Mouse (Mus musculus) lung, adult 2 months (tissue): ENCODE data around the gene Hnrnpk. TPM values are rescaled to one million over a fixed set of nuclear protein-coding genes. Genes with fewer than 3 reads are reported as not detected.
"Not testable (repeated sequence)": the region's sequence is repeated elsewhere in the genome, so short reads cannot be mapped to it uniquely, and the experiment has no call there.

ENCODE experiments used
- DNase-seq: peaks from one replicate; pipeline ENCODE4 v3.0.0; 2022
- H3K4me1 ChIP-seq: fragments of 200-500 bp; 2 replicates; pipeline ENCODE4 v1.6.1; 2011; ENCODE audit warnings: low read length; ENCODE audit not compliant: control insufficient read depth, insufficient read depth
- H3K4me3 ChIP-seq: fragments of 200-500 bp; replicated peaks from 2 replicates; pipeline ENCODE3; 2011; ENCODE audit warnings: low read depth, mild to moderate bottlenecking, control low read depth, low read length; ENCODE audit errors: extremely low read depth
- CTCF ChIP-seq: fragments of 200-500 bp; IDR thresholded peaks from 2 replicates; pipeline ENCODE4 v1.5.1; 2011; ENCODE audit warnings: mild to moderate bottlenecking, low read length, control low read depth; ENCODE audit not compliant: insufficient read depth
- POLR2A ChIP-seq: fragments of 200-500 bp; IDR thresholded peaks from 2 replicates; pipeline ENCODE4 v1.6.1; 2011; ENCODE audit warnings: low read depth, mild to moderate bottlenecking, control low read depth, low read length, borderline replicate concordance; ENCODE audit errors: extremely low read depth
- WGBS: fragments of 180-500 bp; shearing (Covaris S2); methylation state at CpG from one replicate; pipeline ENCODE4 v1.1.7; 2018; 5-methylcytosine and 5-hydroxymethylcytosine counted together
- polyA plus RNA-seq: library from polyadenylated mRNA; depleted of rRNA; stranded (reverse); fragments of >200 nt; gene quantifications from 2 replicates; pipeline ENCODE4 v1.2.3, GENCODE M21; 2012

The Hnrnpk gene
- polyA plus RNA-seq, 1 experiment, result 290 TPM

GRCm38 (mm10) chr13:58419266-58419665 is 16.1 kb upstream of the Hnrnpk start:
- no peaks in the 10 kb centered on the region; the same call in 1 of the 2 replicates for H3K4me1 ChIP-seq
- no peak for TF ChIP-seq POLR2A
- no peak for TF ChIP-seq CTCF
- 94% methylated on average over 1 of the region's 1 CpGs for WGBS
- DNase-seq, result no peak
- no peak overlapping the region for H3K4me3 ChIP-seq

DNA sequence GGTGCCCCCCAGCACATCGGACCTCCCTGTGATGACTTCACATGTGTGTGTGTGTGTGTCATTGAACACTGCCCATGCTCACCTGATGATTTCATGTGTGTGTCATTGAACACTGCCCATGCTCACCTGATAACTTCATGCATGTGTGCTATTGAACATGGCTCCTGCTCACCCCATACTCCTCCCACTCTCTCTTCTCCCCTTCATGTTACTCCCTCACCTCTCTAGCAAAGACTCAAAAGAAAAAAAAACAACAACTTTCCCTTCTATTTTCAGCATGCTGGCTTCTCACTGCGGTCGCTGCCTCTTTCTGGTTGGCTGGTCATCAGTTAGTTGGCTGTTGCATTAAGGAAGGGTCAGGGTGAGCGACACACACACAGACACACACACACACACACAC is 15.5 kb upstream of the Hnrnpk start:
- DNase-seq, result no peak
- 80% methylated on average over 4 of the region's 4 CpGs for WGBS
- Histone ChIP-seq H3K4me1 (no peaks in the 10 kb centered on the region; the same call in 1 of the 2 replicates), H3K4me3 (no peak overlapping the region)
- TF ChIP-seq CTCF, result no peak
- TF ChIP-seq POLR2A, result no peak

DNA sequence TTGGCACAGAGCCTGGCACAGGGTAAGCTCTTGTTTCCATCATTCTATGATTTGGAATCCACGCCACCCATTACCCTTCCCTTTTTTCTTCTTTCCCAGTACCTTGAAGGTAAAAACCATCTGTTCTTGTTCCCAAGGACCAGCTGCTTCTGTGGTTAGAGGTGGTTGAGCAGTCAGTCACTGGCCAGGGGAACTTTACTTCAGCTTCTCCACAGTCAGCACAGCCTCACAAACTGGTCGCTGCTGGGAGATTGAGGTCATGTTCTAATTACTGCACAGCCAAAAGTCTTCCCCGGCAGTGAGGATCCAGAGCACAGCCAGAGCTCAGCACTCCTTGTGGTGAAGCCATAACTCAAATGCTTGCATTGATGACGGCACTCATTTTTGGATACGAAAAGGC is 12.7 kb upstream of the Hnrnpk start:
- Histone ChIP-seq H3K4me3 (no peak overlapping the region), H3K4me1 (no peaks in the 10 kb centered on the region)
- DNase-seq, result no peak
- WGBS, result 68% methylated on average over 5 of the region's 5 CpGs
- TF ChIP-seq POLR2A (no peak), CTCF (no peak)

DNA sequence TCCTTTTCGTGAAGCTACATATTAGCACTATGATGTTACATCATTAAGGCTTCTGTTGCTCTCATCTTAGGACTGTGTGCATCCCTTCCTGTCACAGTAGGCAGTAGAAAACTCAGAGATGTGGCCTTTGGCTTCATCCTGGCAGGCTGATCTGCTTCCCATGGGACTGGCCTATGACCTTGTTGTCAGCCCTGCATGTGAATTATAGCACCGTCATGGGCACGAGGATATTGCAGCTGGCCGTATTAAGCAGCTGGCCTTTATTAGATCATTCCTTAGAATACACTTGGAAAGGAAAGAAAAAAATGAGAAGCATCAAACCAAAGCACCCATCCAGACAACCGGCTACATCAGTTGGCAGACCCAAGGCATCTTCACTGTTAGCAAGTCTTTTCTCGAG is 12.2 kb upstream of the Hnrnpk start:
- no peaks in the 10 kb centered on the region for H3K4me1 ChIP-seq
- DNase-seq, result no peak
- 69% methylated on average over 6 of the region's 6 CpGs for WGBS
- TF ChIP-seq POLR2A (no peak), CTCF (no peak)
- H3K4me3 ChIP-seq, result no peak overlapping the region

- 87% methylated on average over 4 of the region's 4 CpGs for WGBS
- no peak for DNase-seq
- Histone ChIP-seq H3K4me1 (no peaks in the 10 kb centered on the region), H3K4me3 (no peak overlapping the region)
- TF ChIP-seq CTCF, result no peak
- TF ChIP-seq POLR2A, result no peak
Measured at GRCm38 (mm10) chr13:58411073-58411472, 7.9 kb upstream of the Hnrnpk start.

- H3K4me3 ChIP-seq, result peak overlapping the region; percentile 99
- WGBS, result under 1% methylated on average over 41 of the region's 48 CpGs
- H3K4me1 ChIP-seq, result no peaks in the 10 kb centered on the region
- TF ChIP-seq POLR2A (no peak; the same call in 1 of the 2 replicates), CTCF (no peak)
- DNase-seq, result no peak
Measured at GRCm38 (mm10) chr13:58402744-58403110, 416 bp downstream of the Hnrnpk start.

GRCm38 (mm10) chr13:58402003-58402743 is 970 bp downstream of the Hnrnpk start, which contains the start of gene Rmi1:
Gene Rmi1 (plus strand): TSS chr13:58402248.
- Histone ChIP-seq H3K4me1 (no peaks in the 10 kb centered on the region; the same call in 1 of the 2 replicates), H3K4me3 (peak within 1 kb of the TSS; percentile 99)
- TF ChIP-seq CTCF (no peak), POLR2A (peak; percentile 100)
- DNase-seq, result peak; percentile 99
- WGBS, result under 1% methylated on average over 90 of the region's 91 CpGs

GRCm38 (mm10) chr13:58401135-58402002 is 1.8 kb downstream of the Hnrnpk start:
- DNase-seq, result peak; percentile 64
- WGBS, result under 1% methylated on average over 86 of the region's 100 CpGs
- no peak for TF ChIP-seq CTCF
- no peak for TF ChIP-seq POLR2A

DNA sequence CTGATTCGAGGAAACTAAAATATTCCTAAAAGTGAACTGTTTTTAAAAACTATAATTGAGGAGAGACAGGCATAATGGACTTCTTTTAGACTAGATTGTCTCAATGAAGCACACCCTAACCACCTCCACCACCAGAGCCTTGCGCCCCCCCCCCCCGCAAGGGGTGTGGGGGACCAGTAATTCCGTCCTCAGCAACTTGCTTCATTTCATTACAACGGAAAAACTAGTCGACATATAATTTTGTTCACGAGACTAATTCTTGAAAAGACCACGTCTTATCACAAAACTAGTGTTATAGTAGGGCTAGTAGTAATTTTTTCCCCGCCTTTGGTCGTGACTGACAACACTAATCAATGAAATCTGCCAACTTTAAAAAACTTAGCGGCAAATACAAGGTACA is 2.6 kb downstream of the Hnrnpk start:
- under 1% methylated on average over 11 of the region's 11 CpGs for WGBS
- Histone ChIP-seq H3K4me3 (peak overlapping the region; percentile 99), H3K4me1 (no peaks in the 10 kb centered on the region; the same call in 1 of the 2 replicates)
- TF ChIP-seq POLR2A, result no peak
- no peak for TF ChIP-seq CTCF
- DNase-seq, result no peak

More at GRCm38 (mm10) chr13:58401135-58402002, 1.8 kb downstream of the Hnrnpk start:
- Histone ChIP-seq H3K4me3 (peak overlapping the region; percentile 99), H3K4me1 (no peaks in the 10 kb centered on the region; the same call in 1 of the 2 replicates)

- WGBS, result 82% methylated on average over 13 of the region's 13 CpGs
- no peak for DNase-seq
- TF ChIP-seq POLR2A, result no peak
- no peak for TF ChIP-seq CTCF
- H3K4me3 ChIP-seq, result no peak overlapping the region
- H3K4me1 ChIP-seq, result no peaks in the 10 kb centered on the region; the same call in 1 of the 2 replicates
Measured at GRCm38 (mm10) chr13:58397651-58398050, 5.5 kb downstream of the Hnrnpk start.

DNA sequence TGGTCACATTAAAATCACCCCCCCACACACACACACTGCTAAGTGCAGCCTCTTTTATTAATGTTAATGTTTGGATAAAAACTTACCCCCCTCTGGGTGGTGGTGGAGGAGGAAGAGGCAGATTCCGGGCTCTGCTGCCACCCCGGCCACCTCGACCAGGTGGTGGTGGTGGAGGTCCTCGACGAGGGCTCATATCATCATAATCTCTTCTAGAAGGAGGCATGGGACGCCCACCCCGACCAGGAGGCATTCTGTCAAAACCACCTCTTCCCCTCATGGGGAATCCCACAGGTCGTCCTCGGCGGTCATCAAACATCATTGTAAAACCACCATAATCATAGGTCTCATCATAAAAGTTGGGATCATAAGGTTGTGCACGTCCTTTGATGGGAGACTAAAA is 8.8 kb downstream of the Hnrnpk start:
- not testable (repeated sequence) for DNase-seq, H3K4me3 ChIP-seq, H3K4me1 ChIP-seq
- WGBS, result 73% methylated on average over 11 of the region's 11 CpGs
